Mouse (Mus musculus) liver, adult 2 months (tissue): ENCODE measurements around the gene Mrtfa. TPM values are rescaled to one million over a fixed set of nuclear protein-coding genes. Genes with fewer than 3 reads are reported as not detected.

Experiments
- DNase-seq: peaks from one replicate; pipeline ENCODE4 v3.0.0-alpha.2; 2011; ENCODE audit warnings: low read depth, low spot score; ENCODE audit errors: extremely low read depth
- H3K27ac ChIP-seq: fragments of 200-500 bp; replicated peaks from 2 replicates; pipeline ENCODE4 v1.5.1; 2012; ENCODE audit warnings: low read depth, mild to moderate bottlenecking, control low read depth, inconsistent platforms, low read length; ENCODE audit not compliant: insufficient read depth
- H3K27me3 ChIP-seq: fragments of 200-500 bp; 2 replicates; pipeline ENCODE4 v1.6.1; 2012; ENCODE audit warnings: mild to moderate bottlenecking, moderate library complexity, low read length, inconsistent platforms; ENCODE audit not compliant: control insufficient read depth, insufficient read depth
- H3K36me3 ChIP-seq: fragments of 200-500 bp; 2 replicates; pipeline ENCODE4 v1.6.1; 2012; ENCODE audit warnings: low read length, inconsistent platforms; ENCODE audit not compliant: control insufficient read depth, insufficient read depth
- H3K4me1 ChIP-seq: fragments of 200-500 bp; 2 replicates; pipeline ENCODE4 v1.6.1; 2011; ENCODE audit warnings: low read length; ENCODE audit not compliant: control insufficient read depth, insufficient read depth
- H3K4me3 ChIP-seq: fragments of 200-500 bp; 2 replicates; pipeline ENCODE4 v1.5.1; 2011; ENCODE audit warnings: low read depth, mild to moderate bottlenecking, control low read depth, low read length, moderate library complexity; ENCODE audit not compliant: insufficient read depth
- H3K79me2 ChIP-seq: fragments of 200-500 bp; 2 replicates; pipeline ENCODE4 v1.6.1; 2012; ENCODE audit warnings: inconsistent platforms, mild to moderate bottlenecking, low read length, moderate library complexity; ENCODE audit not compliant: control insufficient read depth, insufficient read depth
- H3K9ac ChIP-seq: fragments of 200-500 bp; 2 replicates; pipeline ENCODE4 v1.6.1; 2012; ENCODE audit warnings: low read depth, mild to moderate bottlenecking, control low read depth, inconsistent platforms, low read length
- CTCF ChIP-seq: fragments of 200-500 bp; IDR thresholded peaks from 2 replicates; pipeline ENCODE4 v1.5.1; 2011; ENCODE audit warnings: low read depth, low read length, control low read depth
- POLR2A ChIP-seq: fragments of 200-500 bp; IDR thresholded peaks from 2 replicates; pipeline ENCODE4 v1.6.1; 2011; ENCODE audit warnings: low read length, control low read depth; ENCODE audit not compliant: insufficient read depth; ENCODE audit errors: extremely low read depth
- WGBS: fragments of 180-500 bp; shearing (Covaris S2); methylation state at CpG from one replicate; pipeline ENCODE4 v1.1.7; 2018; 5-methylcytosine and 5-hydroxymethylcytosine counted together
- polyA plus RNA-seq: library from polyadenylated mRNA; depleted of rRNA; stranded (reverse); fragments of >200 nt; gene quantifications from 2 replicates; pipeline ENCODE4 v1.2.3, GENCODE M21; 2012; rRNA removed
- total RNA-seq: library from RNA; depleted of rRNA; stranded (reverse); fragments of >200 nt; gene quantifications from 2 replicates; pipeline ENCODE4 v1.2.3, GENCODE M21; 2014; rRNA removed

Mrtfa gene
- total RNA-seq (1.0 and 3.1 TPM in 2 replicates), polyA plus RNA-seq (5.0 and 5.6 TPM in 2 replicates)

DNA sequence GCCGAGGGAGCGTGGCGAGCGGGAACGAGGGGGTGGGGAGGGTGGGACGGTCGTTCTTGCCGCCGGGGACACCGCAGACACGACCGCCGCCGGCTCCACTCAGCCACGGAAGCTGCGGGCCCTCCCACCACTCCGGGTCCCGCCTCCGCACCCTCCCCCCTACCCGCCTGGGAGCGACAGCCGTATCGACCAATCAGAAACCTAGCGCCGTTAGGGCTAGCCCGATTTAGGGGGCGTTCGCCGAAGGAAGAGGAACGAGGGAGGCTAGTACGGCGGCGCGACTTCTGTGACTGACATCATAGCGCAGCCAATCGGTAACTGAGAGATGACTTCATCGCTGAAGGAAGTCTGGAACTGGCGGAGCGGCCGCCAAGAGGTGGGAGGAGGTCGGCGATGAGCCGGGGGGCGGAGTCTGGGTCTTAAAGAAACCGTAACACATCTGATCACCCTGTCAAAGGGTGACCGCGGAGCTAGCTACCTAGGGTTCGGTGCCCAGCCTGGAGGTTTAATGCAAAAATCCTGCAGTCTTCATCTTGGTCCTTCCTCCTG is at the start of gene Mrtfa:
Gene Mrtfa (minus strand): TSS at position 128 of the 549 bp plus-strand sequence.
- Histone ChIP-seq H3K4me1 (peaks cover 3% of the 10 kb centered on the region; the same call in 1 of the 2 replicates), H3K9ac (peak within 1 kb of the TSS; percentile 81), H3K79me2 (peaks cover 20% of the 10 kb centered on the region), H3K4me3 (peak within 1 kb of the TSS; percentile 93), H3K27ac (peak within 1 kb of the TSS; percentile 81), H3K36me3 (no peaks in the 10 kb centered on the region), H3K27me3 (no peaks in the 10 kb centered on the region)
- under 1% methylated on average over 48 of the region's 48 CpGs for WGBS
- peak; percentile 99 for DNase-seq
- TF ChIP-seq POLR2A = peak; percentile 70
- no peak for TF ChIP-seq CTCF

DNA sequence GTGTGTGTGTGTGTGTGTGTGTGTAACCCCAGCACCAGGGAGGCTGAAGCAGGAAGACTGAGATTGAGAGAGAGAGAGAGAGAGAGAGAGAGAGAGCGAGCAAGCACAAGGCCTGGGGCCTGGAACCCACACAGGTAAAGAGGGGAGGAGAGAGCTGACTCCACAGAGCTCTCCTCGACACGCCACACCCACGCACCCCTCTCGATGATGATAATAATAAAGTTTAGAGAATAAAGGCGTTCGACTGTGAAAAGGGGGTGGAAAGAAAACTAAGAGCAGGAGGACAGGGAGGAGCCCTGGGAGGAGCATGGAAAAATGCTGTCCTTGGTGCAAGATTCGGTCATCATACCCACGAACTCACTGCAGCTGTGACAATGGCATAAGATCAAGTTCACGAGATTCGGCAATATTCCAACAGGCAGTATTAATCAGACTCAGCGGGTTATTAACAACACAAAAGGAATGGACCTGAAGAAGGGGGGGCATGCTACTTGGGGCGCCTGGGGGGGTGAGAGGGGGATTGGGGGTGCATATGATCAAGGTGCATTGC is 49.3 kb upstream of the Mrtfa start:
- Histone ChIP-seq H3K79me2 (no peaks in the 10 kb centered on the region), H3K27me3 (no peaks in the 10 kb centered on the region), H3K9ac (no peak overlapping the region), H3K4me3 (no peak overlapping the region), H3K36me3 (no peaks in the 10 kb centered on the region), H3K27ac (no peak overlapping the region), H3K4me1 (peaks cover 6% of the 10 kb centered on the region; the same call in 1 of the 2 replicates)
- 85% methylated on average over 13 of the region's 13 CpGs for WGBS
- no peak for DNase-seq
- TF ChIP-seq POLR2A (no peak), CTCF (no peak)

DNA sequence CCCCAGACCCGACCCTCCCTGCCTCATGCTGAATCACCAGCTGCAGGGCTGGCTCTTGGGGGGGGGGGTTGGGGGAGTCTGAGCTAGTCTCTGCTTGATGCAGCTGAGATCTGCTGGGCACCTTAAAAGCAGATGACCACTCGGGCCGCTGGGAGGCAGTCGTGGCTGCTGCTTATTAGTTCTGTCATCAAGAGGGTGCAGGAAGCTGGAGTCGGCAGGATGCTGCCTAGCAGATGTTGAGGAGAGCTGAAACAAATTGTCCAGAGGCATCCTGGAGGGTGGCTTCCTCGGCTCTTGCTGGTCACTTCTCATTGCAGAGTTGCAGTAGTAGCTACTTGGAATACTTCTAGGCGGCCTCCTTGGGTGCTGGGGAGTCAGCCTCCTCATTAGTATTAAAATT is 48.7 kb upstream of the Mrtfa start:
- TF ChIP-seq CTCF = peak; percentile 70
- TF ChIP-seq POLR2A = no peak
- DNase-seq = no peak
- Histone ChIP-seq H3K79me2 (no peaks in the 10 kb centered on the region), H3K4me1 (peaks cover 6% of the 10 kb centered on the region; the same call in 1 of the 2 replicates), H3K4me3 (no peak overlapping the region), H3K27me3 (no peaks in the 10 kb centered on the region), H3K27ac (no peak overlapping the region), H3K9ac (no peak overlapping the region), H3K36me3 (no peaks in the 10 kb centered on the region)
- 53% methylated on average over 7 of the region's 7 CpGs for WGBS

DNA sequence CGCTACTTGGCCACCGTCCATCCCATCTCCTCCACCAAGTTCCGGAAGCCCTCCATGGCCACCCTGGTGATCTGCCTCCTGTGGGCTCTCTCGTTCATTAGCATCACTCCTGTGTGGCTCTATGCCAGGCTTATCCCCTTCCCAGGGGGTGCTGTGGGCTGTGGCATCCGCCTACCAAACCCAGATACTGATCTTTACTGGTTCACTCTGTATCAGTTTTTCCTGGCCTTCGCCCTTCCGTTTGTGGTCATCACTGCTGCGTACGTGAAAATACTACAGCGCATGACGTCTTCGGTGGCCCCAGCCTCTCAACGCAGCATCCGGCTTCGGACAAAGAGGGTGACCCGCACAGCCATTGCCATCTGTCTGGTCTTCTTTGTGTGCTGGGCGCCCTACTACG is 46.9 kb upstream of the Mrtfa start:
- TF ChIP-seq CTCF = no peak
- TF ChIP-seq POLR2A = no peak
- 89% methylated on average over 18 of the region's 18 CpGs for WGBS
- no peaks in the 10 kb centered on the region for H3K27me3 ChIP-seq

DNA sequence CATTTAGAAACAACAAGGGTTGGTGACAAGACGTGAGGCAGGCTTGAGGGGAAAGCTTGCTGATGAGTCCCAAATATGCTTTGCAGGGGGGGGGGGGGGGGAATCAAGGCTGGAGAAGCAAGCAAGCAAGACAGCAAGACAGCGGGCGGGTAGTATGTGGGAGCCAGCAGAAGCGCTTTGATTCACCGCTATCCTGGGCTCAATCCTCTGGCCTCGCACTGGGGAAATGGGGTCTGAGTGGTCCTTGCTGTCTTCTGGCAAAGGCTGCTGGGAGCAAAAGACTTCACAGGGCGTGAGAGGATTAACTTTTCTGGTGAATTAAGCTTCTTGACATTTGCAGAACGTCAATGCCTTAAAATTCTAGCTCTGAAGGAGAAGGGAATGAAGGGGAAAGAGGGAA is 45.5 kb upstream of the Mrtfa start:
- DNase-seq = no peak
- WGBS = 49% methylated on average over 8 of the region's 8 CpGs
- peaks cover 6% of the 10 kb centered on the region; the same call in 1 of the 2 replicates for H3K4me1 ChIP-seq
- no peak overlapping the region for H3K9ac ChIP-seq
- no peak overlapping the region for H3K4me3 ChIP-seq
- H3K27ac ChIP-seq = no peak overlapping the region
- TF ChIP-seq CTCF (no peak), POLR2A (no peak)
- H3K36me3 ChIP-seq = no peaks in the 10 kb centered on the region
- H3K27me3 ChIP-seq = no peaks in the 10 kb centered on the region
- no peaks in the 10 kb centered on the region for H3K79me2 ChIP-seq

More for the DNA sequence above, 46.9 kb upstream of the Mrtfa start:
- Histone ChIP-seq H3K36me3 (no peaks in the 10 kb centered on the region), H3K4me1 (peaks cover 6% of the 10 kb centered on the region; the same call in 1 of the 2 replicates), H3K9ac (no peak overlapping the region), H3K79me2 (no peaks in the 10 kb centered on the region), H3K27ac (no peak overlapping the region), H3K4me3 (no peak overlapping the region)
- no peak for DNase-seq
